Mouse (Mus musculus): ENCODE measurements around the gene Tmem41b.

DNA sequence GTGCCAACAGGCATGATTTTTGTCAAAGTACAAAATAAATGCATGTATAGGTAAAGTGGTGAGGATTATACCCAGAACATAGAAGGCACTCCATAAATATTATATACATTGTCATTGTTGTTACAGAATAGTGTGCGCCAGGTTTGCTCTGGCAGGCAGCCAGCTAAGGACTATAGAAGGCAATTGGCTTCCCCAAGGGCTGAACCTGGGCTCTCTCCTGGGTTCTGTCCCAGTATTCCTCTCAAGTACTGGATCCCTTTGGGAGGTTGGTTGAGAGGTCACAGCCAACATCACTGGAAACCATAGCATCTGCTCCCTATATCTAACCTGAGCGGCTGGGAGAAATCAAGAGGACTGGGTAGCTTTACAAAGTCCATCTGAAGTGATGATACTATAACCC lies 25.2 kb downstream of the Tmem41b start:
- TF ChIP-seq POLR2A (IDR thresholded peaks at IDR 0.05; ENCODE audit: insufficient read depth, low read depth, low read length) (no peak), CTCF (IDR thresholded peaks at IDR 0.05; ENCODE audit: insufficient read depth, low read depth, low read length) (no peak)
